Mouse (Mus musculus) olfactory bulb, adult 2 months (tissue): ENCODE data around the gene Ccdc38. TPM values are rescaled to one million over a fixed set of nuclear protein-coding genes. Genes with fewer than 3 reads are reported as not detected.

Experiments
- H3K27ac ChIP-seq: fragments of 200-500 bp; 2 replicates; pipeline ENCODE4 v1.5.1; 2012; ENCODE audit warnings: low read depth, low read length; ENCODE audit not compliant: insufficient read depth
- H3K4me1 ChIP-seq: fragments of 200-500 bp; 2 replicates; pipeline ENCODE4 v1.6.1; 2012; ENCODE audit warnings: low read length; ENCODE audit not compliant: control insufficient read depth, insufficient read depth
- H3K4me3 ChIP-seq: fragments of 200-500 bp; 2 replicates; pipeline ENCODE4 v1.5.1; 2012; ENCODE audit warnings: mild to moderate bottlenecking, low read depth, low read length, moderate library complexity; ENCODE audit not compliant: insufficient read depth
- CTCF ChIP-seq: fragments of 200-500 bp; IDR thresholded peaks from 2 replicates; pipeline ENCODE4 v1.5.1; 2012; ENCODE audit warnings: low read depth, mild to moderate bottlenecking, low read length, moderate library complexity; ENCODE audit not compliant: insufficient read depth
- POLR2A ChIP-seq: fragments of 200-500 bp; IDR thresholded peaks from 2 replicates; pipeline ENCODE4 v1.6.1; 2012; ENCODE audit warnings: mild to moderate bottlenecking, low read depth, low read length, moderate library complexity; ENCODE audit not compliant: insufficient read depth
- WGBS: fragments of 180-500 bp; shearing (Covaris S2); methylation state at CpG from one replicate; pipeline ENCODE4 v1.1.7; 2018; 5-methylcytosine and 5-hydroxymethylcytosine counted together
- polyA plus RNA-seq: library from polyadenylated mRNA; stranded (reverse); fragments of >200 nt; gene quantifications from 2 replicates; pipeline ENCODE4 v1.2.4, GENCODE M21; 2012; ENCODE audit warnings: low replicate concordance; ENCODE audit not compliant: missing spikeins, insufficient read depth, insufficient read length

Gene Ccdc38
- polyA plus RNA-seq, 1 experiment: not detected

DNA sequence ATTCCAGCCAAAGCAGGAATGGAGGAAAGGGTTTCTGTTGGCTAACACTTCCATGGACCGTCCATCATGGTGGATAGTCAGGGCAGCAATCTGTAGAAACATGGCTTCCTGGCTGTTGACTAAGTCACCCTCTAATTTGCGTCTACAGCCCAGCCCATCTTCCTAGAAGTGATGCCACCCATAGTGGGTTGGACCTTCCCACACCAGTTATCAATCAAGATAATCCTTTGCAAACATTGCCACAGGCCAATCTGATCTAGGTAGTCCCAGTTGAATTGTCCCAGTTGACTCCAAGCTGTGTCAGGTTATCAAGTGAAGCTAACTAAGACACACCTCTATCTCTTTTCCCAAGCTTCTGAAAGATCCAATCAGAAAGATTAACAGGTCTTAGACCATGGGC, 21.8 kb upstream of the Ccdc38 start:
- WGBS: 93% methylated on average over 2 of the region's 2 CpGs
- Histone ChIP-seq H3K4me1 (no peaks in the 10 kb centered on the region), H3K4me3 (no peak overlapping the region), H3K27ac (no peak overlapping the region)
- TF ChIP-seq POLR2A (no peak), CTCF (no peak)

DNA sequence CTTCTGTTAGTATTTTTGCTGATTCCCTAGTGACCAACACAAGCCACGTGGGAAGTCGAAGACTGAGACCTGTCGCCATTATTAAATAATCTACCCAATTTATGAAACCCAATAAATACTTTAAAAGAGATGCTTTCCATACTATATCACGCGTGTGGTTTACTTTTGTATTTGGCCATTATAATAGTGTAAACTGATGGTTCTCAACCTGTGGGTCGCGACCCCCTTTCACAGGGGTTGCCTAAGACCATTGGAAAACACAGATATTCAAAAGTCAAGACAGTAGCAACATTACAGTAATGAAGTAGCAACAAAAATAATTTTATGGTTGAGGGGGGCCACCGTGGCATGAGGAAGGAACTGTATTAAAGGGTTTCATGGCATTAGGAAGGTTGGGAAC, 21.3 kb upstream of the Ccdc38 start:
- Histone ChIP-seq H3K4me1 (no peaks in the 10 kb centered on the region), H3K4me3 (no peak overlapping the region), H3K27ac (no peak overlapping the region)
- 93% methylated on average over 8 of the region's 8 CpGs for WGBS
- TF ChIP-seq POLR2A: no peak
- no peak for TF ChIP-seq CTCF

DNA sequence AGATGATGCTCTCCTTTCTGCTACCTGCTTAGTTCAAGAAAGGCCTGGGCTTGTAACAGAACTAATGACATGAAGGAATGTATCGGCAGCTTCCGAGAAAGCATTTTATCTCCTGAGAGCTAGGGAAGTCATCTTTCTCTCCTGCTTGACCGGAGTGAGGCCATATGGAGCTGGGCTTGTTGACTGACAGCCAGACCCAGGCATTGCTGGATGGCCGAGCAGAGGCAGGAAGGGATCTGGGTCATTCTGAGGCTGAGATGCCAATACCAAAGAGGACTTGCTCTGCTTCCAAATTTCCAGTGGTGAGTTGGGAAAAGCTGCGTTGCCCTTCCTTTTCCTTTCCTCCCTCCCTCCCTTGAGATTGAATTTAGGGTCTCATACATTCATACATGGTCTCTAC, 20.7 kb upstream of the Ccdc38 start:
- no peak overlapping the region for H3K27ac ChIP-seq
- H3K4me3 ChIP-seq: no peak overlapping the region
- WGBS: 93% methylated on average over 5 of the region's 5 CpGs
- TF ChIP-seq POLR2A (no peak), CTCF (no peak)
- no peaks in the 10 kb centered on the region for H3K4me1 ChIP-seq

DNA sequence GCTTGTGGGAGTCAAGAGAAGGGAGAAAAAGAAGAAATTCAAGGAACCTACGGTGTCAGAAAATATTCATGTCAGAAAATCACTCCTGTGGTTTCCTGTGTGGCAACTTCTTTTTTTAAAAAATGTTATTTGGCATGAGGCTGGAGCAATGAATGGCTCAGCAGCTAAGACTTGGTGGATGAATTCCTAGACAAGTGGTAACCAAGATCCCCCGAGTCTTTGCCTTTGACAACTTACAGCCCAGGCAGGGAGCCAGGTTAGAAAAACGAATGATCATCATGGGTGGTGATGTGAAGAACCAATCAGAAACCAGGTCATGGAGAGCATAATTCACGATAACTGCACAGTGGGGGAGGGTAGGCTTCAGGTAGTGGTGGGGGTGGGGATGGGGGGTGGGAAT, 19.4 kb upstream of the Ccdc38 start:
- H3K4me3 ChIP-seq: no peak overlapping the region
- H3K4me1 ChIP-seq: no peaks in the 10 kb centered on the region
- TF ChIP-seq POLR2A (no peak), CTCF (no peak)
- 66% methylated on average over 4 of the region's 4 CpGs for WGBS
- H3K27ac ChIP-seq: no peak overlapping the region

DNA sequence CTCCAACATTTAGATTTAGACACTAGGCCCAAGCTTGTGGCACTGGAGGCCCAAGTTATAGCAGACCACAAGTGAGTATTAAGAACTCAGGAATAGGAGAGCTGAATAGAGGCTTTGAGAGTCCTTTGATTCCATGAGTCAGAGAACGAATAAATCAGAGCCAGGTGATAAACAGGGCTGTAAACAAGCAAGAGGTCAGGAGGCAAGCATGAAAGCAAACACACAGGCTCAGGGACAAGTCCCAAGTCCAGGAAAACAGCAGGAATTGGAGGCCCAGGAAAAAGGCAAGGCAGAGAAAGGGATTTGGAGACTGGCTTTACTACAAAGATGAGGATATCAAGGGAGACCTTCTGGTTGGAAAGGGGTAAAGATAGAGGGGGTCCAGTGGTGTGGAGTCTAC, 15.1 kb upstream of the Ccdc38 start:
- TF ChIP-seq CTCF (no peak), POLR2A (no peak)
- H3K27ac ChIP-seq: no peak overlapping the region
- no peaks in the 10 kb centered on the region for H3K4me1 ChIP-seq
- WGBS: 89% methylated on average over 1 of the region's 1 CpGs
- no peak overlapping the region for H3K4me3 ChIP-seq

DNA sequence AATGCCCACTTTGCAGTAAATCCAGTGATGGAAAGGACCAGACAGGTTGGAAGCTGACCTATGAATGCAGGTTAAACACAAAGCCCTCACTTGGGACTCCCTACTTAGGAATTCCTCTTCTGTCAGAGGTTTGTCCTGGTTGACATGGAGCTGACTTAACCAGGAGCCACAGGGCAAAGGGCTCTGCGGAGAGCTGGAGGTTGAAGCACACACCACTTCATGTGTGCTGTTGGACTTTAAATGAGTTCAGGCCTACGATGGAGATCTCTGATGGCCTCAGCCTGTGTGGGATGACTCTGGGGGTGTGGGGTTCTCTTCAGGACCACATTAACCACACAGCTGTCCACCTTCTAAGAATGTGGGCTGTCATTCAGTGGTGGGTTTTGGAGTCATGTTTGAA, 2.1 kb upstream of the Ccdc38 start:
- TF ChIP-seq POLR2A (no peak), CTCF (no peak)
- H3K4me1 ChIP-seq: peaks cover 18% of the 10 kb centered on the region
- WGBS: 94% methylated on average over 2 of the region's 2 CpGs
- H3K4me3 ChIP-seq: no peak overlapping the region
- H3K27ac ChIP-seq: no peak overlapping the region

DNA sequence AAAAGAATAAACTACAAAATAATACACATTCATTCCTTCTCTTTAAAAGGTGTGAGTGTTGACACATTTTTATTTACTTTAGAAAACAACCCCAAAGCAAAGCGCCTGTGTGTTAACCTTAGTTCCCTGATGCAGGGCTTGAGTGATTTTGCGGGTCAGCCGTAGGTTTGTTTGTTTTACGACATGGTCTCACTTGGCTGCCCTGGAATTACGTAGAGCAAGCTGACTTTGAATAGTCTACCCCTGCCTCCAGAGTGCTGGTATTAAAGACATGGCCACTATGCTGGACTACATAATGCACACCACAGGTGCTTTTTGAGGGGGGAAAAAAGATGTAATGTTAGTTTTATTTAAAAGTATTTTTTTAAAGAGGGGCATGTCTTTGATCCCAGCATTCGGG, 1.6 kb upstream of the Ccdc38 start:
- 95% methylated on average over 6 of the region's 6 CpGs for WGBS
- H3K4me1 ChIP-seq: peaks cover 18% of the 10 kb centered on the region
- no peak overlapping the region for H3K4me3 ChIP-seq
- no peak for TF ChIP-seq POLR2A
- no peak for TF ChIP-seq CTCF
- no peak overlapping the region for H3K27ac ChIP-seq

DNA sequence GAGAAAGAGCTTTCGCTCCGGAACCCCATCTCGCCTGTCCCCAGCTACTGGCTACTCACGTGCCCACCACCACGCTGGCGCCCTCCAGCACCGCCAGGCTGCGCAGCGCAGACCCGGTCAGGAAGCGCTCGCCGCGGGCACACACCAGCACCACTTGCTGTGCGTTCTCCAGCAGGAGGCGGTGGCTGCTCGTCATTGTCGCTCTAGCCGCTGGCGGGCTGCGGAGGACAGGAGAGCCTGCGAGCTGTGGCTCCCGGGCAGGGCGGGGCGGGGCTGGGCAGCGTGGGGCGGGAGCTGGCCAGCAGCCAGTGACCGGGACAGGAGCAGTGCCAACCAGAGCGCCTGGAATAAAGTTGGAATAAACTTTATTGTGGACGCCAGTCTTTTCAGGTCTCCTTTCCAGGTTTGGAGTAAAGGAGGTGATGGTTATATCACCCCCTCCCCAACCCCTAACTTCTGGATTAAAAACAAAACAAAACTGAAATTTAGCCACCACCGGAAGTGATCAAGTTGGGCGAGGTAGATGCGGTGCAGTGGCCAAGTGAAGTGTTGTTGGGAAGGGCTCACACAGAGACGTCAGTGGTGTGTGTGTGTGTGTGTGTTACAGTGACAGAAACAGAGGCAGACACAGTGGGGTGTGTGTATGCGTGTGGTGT, 529 bp upstream of the Ccdc38 start, which contains the start of gene Amdhd1:
TSS of gene Amdhd1 (minus strand) at position 259 of the 656 bp plus-strand sequence.
- TF ChIP-seq POLR2A: no peak
- 0 out of 2 replicates have a peak, but pooled peaks have one; percentile 20 for TF ChIP-seq CTCF
- Histone ChIP-seq H3K4me3 (peak within 1 kb of the TSS; percentile 28), H3K4me1 (peaks cover 11% of the 10 kb centered on the region), H3K27ac (no peak within 1 kb of the TSS)
- WGBS: 3% methylated on average over 35 of the region's 35 CpGs

DNA sequence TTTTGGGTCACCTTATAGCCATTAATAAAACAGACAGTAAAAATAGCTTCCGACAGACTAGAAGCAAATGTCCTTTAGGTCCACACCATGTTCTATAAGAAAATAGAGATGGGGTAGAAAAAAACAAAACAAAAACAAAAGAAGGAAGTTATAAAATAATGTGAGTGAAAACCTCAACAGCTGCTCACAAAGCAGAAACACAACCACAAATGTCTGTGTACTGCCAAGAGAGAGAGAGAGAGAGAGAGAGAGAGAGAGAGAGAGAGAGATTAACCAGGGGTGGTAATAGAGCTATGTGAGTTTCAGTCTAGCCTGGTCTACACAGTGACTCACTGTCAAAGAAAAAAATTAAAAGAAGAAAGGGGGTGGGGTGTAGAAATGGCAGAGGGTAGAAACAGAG, 1.2 kb downstream of the Ccdc38 start:
- Histone ChIP-seq H3K4me1 (peaks cover 11% of the 10 kb centered on the region), H3K4me3 (no peak overlapping the region), H3K27ac (no peak overlapping the region)
- no peak for TF ChIP-seq CTCF
- 97% methylated on average over 1 of the region's 1 CpGs for WGBS

DNA sequence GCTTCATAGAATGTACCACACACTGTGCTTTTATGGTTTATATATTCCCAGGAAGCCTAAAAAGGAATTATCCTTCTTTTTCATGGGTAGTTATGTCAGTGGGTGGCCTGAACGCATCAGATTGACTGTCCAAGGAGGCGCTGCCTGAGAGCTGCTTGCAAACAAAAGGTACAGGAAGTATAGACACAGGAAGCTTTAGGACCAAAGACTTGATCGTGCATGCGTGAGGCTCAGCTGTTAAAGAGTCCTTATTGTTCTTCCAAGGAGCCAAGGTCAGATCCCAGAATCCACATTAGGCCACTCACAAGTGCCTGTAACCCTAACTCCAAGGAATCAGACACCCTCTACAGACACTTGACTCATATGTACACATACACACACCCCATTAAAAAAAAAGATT, 1.9 kb downstream of the Ccdc38 start:
- Histone ChIP-seq H3K27ac (no peak overlapping the region), H3K4me3 (no peak overlapping the region), H3K4me1 (peaks cover 11% of the 10 kb centered on the region)
- 84% methylated on average over 4 of the region's 4 CpGs for whole genome bisulfite sequencing
- no peak for TF ChIP-seq POLR2A
